Mouse (Mus musculus) MEL (cell line): ENCODE measurements at regions not wholly inside any gene's neighbourhood (a gene's known extent, or its start where the extent isn't known, plus 50 kb on each side); places are given as distances from the start of the nearest gene placed in this dataset.

Experiments
- DNase-seq: peaks from one replicate; pipeline ENCODE4 v3.0.0; 2011; ENCODE audit warnings: low read depth, low spot score
- H3K27ac ChIP-seq: 2 replicates; pipeline ENCODE4 v1.5.1; 2012; ENCODE audit warnings: low read depth, mild to moderate bottlenecking, control low read depth, low read length, moderate library complexity; ENCODE audit not compliant: control insufficient read depth
- H3K27me3 ChIP-seq, 2 experiments: fragments of 150-350 bp in 1 of 2; sonication (generic) in 1 of 2; 2 replicates each; pipeline ENCODE4 v1.6.1; 2012; ENCODE audit warnings: low read length in 2 of 2, mild to moderate bottlenecking in 2 of 2, improper control_type of control experiment in 1 of 2, moderate library complexity in 1 of 2; ENCODE audit not compliant: insufficient read depth in 2 of 2, control insufficient read depth in 1 of 2
- H3K36me3 ChIP-seq, 2 experiments: 2 replicates each; pipeline ENCODE4 v1.6.1; 2012 to 2014; ENCODE audit warnings: low read length in 2 of 2, improper control_type of control experiment in 1 of 2, inconsistent platforms in 1 of 2, mild to moderate bottlenecking in 1 of 2; ENCODE audit not compliant: insufficient read depth in 2 of 2, control insufficient read depth in 1 of 2
- H3K4me1 ChIP-seq, 2 experiments: fragments of 150-350 bp in 1 of 2; sonication (generic) in 1 of 2; 2 replicates each; pipeline ENCODE4 v1.6.1; 2012; ENCODE audit warnings: low read length in 2 of 2, improper control_type of control experiment in 1 of 2, mild to moderate bottlenecking in 1 of 2; ENCODE audit not compliant: insufficient read depth in 2 of 2, control insufficient read depth in 1 of 2
- H3K4me3 ChIP-seq, 2 experiments: fragments of 150-350 bp in 1 of 2; sonication (generic) in 1 of 2; 2 replicates each; pipeline ENCODE4 v1.5.1; 2012; ENCODE audit warnings: low read depth in 2 of 2, low read length in 2 of 2, mild to moderate bottlenecking in 2 of 2, moderate library complexity in 2 of 2, control low read depth in 1 of 2, improper control_type of control experiment in 1 of 2; ENCODE audit not compliant: control insufficient read depth in 1 of 2, insufficient read depth in 1 of 2
- H3K79me2 ChIP-seq: 2 replicates; pipeline ENCODE4 v1.6.1; 2012; ENCODE audit warnings: mild to moderate bottlenecking, low read length, moderate library complexity; ENCODE audit not compliant: control insufficient read depth, poor library complexity, insufficient read depth
- H3K9ac ChIP-seq: 2 replicates; pipeline ENCODE4 v1.6.1; 2012; ENCODE audit warnings: low read depth, mild to moderate bottlenecking, control low read depth, low read length, moderate library complexity; ENCODE audit not compliant: control insufficient read depth, poor library complexity, severe bottlenecking
- H3K9me3 ChIP-seq: fragments of 150-350 bp; sonication (generic); replicated peaks from 2 replicates; pipeline ENCODE4 v1.6.1; 2012; ENCODE audit warnings: mild to moderate bottlenecking, low read length, improper control_type of control experiment, moderate library complexity; ENCODE audit not compliant: insufficient read depth
- BHLHE40 ChIP-seq: IDR thresholded peaks from 2 replicates; pipeline ENCODE4 v1.6.1; 2012; ENCODE audit warnings: low read depth, mild to moderate bottlenecking, inconsistent platforms, low read length, improper control_type of control experiment, borderline replicate concordance
- CHD1 ChIP-seq: IDR thresholded peaks from 2 replicates; pipeline ENCODE4 v1.6.1; 2012; ENCODE audit warnings: low read depth, mild to moderate bottlenecking, inconsistent platforms, low read length, improper control_type of control experiment
- CHD2 ChIP-seq: IDR thresholded peaks from 2 replicates; pipeline ENCODE4 v1.6.1; 2011; ENCODE audit warnings: low read length, improper control_type of control experiment
- CTCF ChIP-seq, 3 experiments: IDR thresholded peaks in 2 of 3; conservative IDR thresholded peaks in 1 of 3; 2 replicates each; pipeline ENCODE4 v1.5.1; 2011 to 2012; ENCODE audit warnings: low read length in 3 of 3, low read depth in 2 of 3, mild to moderate bottlenecking in 2 of 3, improper control_type of control experiment in 1 of 3, inconsistent platforms in 1 of 3, mixed read lengths in 1 of 3, moderate library complexity in 1 of 3; ENCODE audit not compliant: control insufficient read depth in 1 of 3, insufficient read depth in 1 of 3, poor library complexity in 1 of 3, severe bottlenecking in 1 of 3
- E2F4 ChIP-seq: IDR thresholded peaks from 2 replicates; pipeline ENCODE4 v1.6.1; 2011; ENCODE audit warnings: low read depth, low read length, improper control_type of control experiment, borderline replicate concordance
- EP300 ChIP-seq, 2 experiments: IDR thresholded peaks; 2 replicates each; pipeline ENCODE4 v1.6.1; 2011; ENCODE audit warnings: improper control_type of control experiment in 2 of 2, low read length in 2 of 2, low read depth in 1 of 2, mild to moderate bottlenecking in 1 of 2
- ETS1 ChIP-seq: IDR thresholded peaks from 2 replicates; pipeline ENCODE4 v1.6.1; 2012; ENCODE audit warnings: low read depth, mild to moderate bottlenecking, inconsistent platforms, low read length, improper control_type of control experiment, moderate library complexity
- GABPA ChIP-seq: IDR thresholded peaks from 2 replicates; pipeline ENCODE4 v1.6.1; 2012; ENCODE audit warnings: low read depth, mild to moderate bottlenecking, inconsistent platforms, low read length, improper control_type of control experiment, moderate library complexity
- GATA1 ChIP-seq: IDR thresholded peaks from 2 replicates; pipeline ENCODE4 v1.6.1; 2011; ENCODE audit warnings: low read depth, low read length, improper control_type of control experiment
- HCFC1 ChIP-seq: IDR thresholded peaks from 2 replicates; pipeline ENCODE4 v1.6.1; 2012; ENCODE audit warnings: low read depth, mild to moderate bottlenecking, inconsistent platforms, low read length, improper control_type of control experiment, moderate library complexity
- JUND ChIP-seq: IDR thresholded peaks from 2 replicates; pipeline ENCODE4 v1.6.1; 2011; ENCODE audit warnings: low read depth, mild to moderate bottlenecking, improper control_type of control experiment, low read length
- KAT2A ChIP-seq: conservative IDR thresholded peaks from 2 replicates; pipeline ENCODE4 v1.6.1; 2012; ENCODE audit warnings: low read depth, low read length, improper control_type of control experiment, inconsistent platforms
- MYB ChIP-seq: IDR thresholded peaks from 2 replicates; pipeline ENCODE4 v1.6.1; 2011; ENCODE audit warnings: mild to moderate bottlenecking, low read depth, low read length, improper control_type of control experiment
- MYC ChIP-seq: IDR thresholded peaks from 2 replicates; pipeline ENCODE4 v1.6.1; 2011; ENCODE audit warnings: low read depth, mild to moderate bottlenecking, low read length, improper control_type of control experiment, moderate library complexity
- NELFE ChIP-seq: IDR thresholded peaks from 2 replicates; pipeline ENCODE4 v1.6.1; 2011; ENCODE audit warnings: low read depth, low read length, improper control_type of control experiment
- NRF1 ChIP-seq: IDR thresholded peaks from 2 replicates; pipeline ENCODE4 v1.6.1; 2014; ENCODE audit warnings: low read depth, mild to moderate bottlenecking, inconsistent platforms, low read length, improper control_type of control experiment, moderate library complexity; ENCODE audit not compliant: poor library complexity, insufficient read depth, severe bottlenecking
- POLR2A ChIP-seq, 2 experiments: IDR thresholded peaks; 2 replicates each; pipeline ENCODE4 v1.6.1; 2011 to 2012; ENCODE audit warnings: low read length in 2 of 2, mild to moderate bottlenecking in 2 of 2, control low read depth in 1 of 2, improper control_type of control experiment in 1 of 2, low read depth in 1 of 2, moderate library complexity in 1 of 2; ENCODE audit not compliant: control insufficient read depth in 1 of 2, insufficient read depth in 1 of 2, poor library complexity in 1 of 2
- RCOR1 ChIP-seq: IDR thresholded peaks from 2 replicates; pipeline ENCODE4 v1.6.1; 2012; ENCODE audit warnings: low read depth, mild to moderate bottlenecking, inconsistent platforms, low read length, improper control_type of control experiment
- SIN3A ChIP-seq: IDR thresholded peaks from 2 replicates; pipeline ENCODE4 v1.6.1; 2012; ENCODE audit warnings: low read length, improper control_type of control experiment, inconsistent platforms
- SMC3 ChIP-seq: IDR thresholded peaks from 2 replicates; pipeline ENCODE4 v1.6.1; 2011; ENCODE audit warnings: low read depth, low read length, improper control_type of control experiment
- TAL1 ChIP-seq: IDR thresholded peaks from 2 replicates; pipeline ENCODE4 v1.6.1; 2012; ENCODE audit warnings: mild to moderate bottlenecking, inconsistent platforms, low read length, moderate library complexity, mixed read lengths
- TBP ChIP-seq: IDR thresholded peaks from 2 replicates; pipeline ENCODE4 v1.8.0; 2011; ENCODE audit warnings: low read depth, low read length, improper control_type of control experiment
- UBTF ChIP-seq: IDR thresholded peaks from 2 replicates; pipeline ENCODE4 v1.6.1; 2012; ENCODE audit warnings: low read depth, mild to moderate bottlenecking, inconsistent platforms, low read length, improper control_type of control experiment, moderate library complexity, borderline replicate concordance; ENCODE audit not compliant: insufficient read depth
- USF2 ChIP-seq, 2 experiments: IDR thresholded peaks; 2 replicates each; pipeline ENCODE4 v1.6.1; 2011 to 2012; ENCODE audit warnings: improper control_type of control experiment in 2 of 2, low read length in 2 of 2, borderline replicate concordance in 1 of 2, inconsistent platforms in 1 of 2, low read depth in 1 of 2, mild to moderate bottlenecking in 1 of 2; ENCODE audit not compliant: insufficient read depth in 1 of 2
- ZC3H11A ChIP-seq: IDR thresholded peaks from 2 replicates; pipeline ENCODE4 v1.6.1; 2012; ENCODE audit warnings: low read depth, mild to moderate bottlenecking, inconsistent platforms, low read length, improper control_type of control experiment
- ZKSCAN1 ChIP-seq: IDR thresholded peaks from 2 replicates; pipeline ENCODE4 v1.6.1; 2012; ENCODE audit warnings: low read depth, mild to moderate bottlenecking, inconsistent platforms, low read length, improper control_type of control experiment, moderate library complexity
- ZMIZ1 ChIP-seq: IDR thresholded peaks from 2 replicates; pipeline ENCODE4 v1.6.1; 2012; ENCODE audit warnings: low read depth, mild to moderate bottlenecking, inconsistent platforms, low read length, improper control_type of control experiment, moderate library complexity
- ZNF384 ChIP-seq: IDR thresholded peaks from 2 replicates; pipeline ENCODE4 v1.6.1; 2012; ENCODE audit warnings: low read depth, mild to moderate bottlenecking, inconsistent platforms, low read length, improper control_type of control experiment

- Histone ChIP-seq H3K27me3 (no peaks in the 10 kb centered on the region), H3K27ac (no peak overlapping the region), H3K9me3 (no peaks in the 10 kb centered on the region), H3K9ac (no peak overlapping the region), H3K4me1 (peaks cover 0 to 2% of the 10 kb centered on the region in 2 experiments; a peak in 1 of 4 replicates), H3K4me3 (no peak overlapping the region), H3K36me3 (peaks cover 0 to 2% of the 10 kb centered on the region in 2 experiments; a peak in 1 of 4 replicates), H3K79me2 (no peaks in the 10 kb centered on the region)
- TF ChIP-seq USF2 (IDR thresholded peaks at IDR 0.05; ENCODE audit: borderline replicate concordance in 1 of 2, insufficient read depth in 1 of 2, low read depth in 1 of 2, low read length in 2 of 2) (no peak), NELFE (no peak), EP300 (IDR thresholded peaks at IDR 0.05; ENCODE audit: low read depth in 1 of 2, low read length in 2 of 2) (no peak), ZC3H11A (no peak), NRF1 (no peak), E2F4 (no peak), BHLHE40 (no peak), ZMIZ1 (no peak), MYB (no peak), HCFC1 (no peak), JUND (no peak), SIN3A (no peak), SMC3 (no peak), TBP (no peak), ZNF384 (no peak), MYC (no peak), GABPA (no peak), POLR2A (IDR thresholded peaks at IDR 0.05; ENCODE audit: control insufficient read depth in 1 of 2, insufficient read depth in 1 of 2, low read depth in 1 of 2, low read length in 2 of 2, poor library complexity in 1 of 2) (no peak), RCOR1 (no peak)
- DNase-seq, result no peak
Observed at GRCm38 (mm10) chr3:23138932-23139331, 1062.5 kb downstream of the Tbl1xr1 start.

DNA sequence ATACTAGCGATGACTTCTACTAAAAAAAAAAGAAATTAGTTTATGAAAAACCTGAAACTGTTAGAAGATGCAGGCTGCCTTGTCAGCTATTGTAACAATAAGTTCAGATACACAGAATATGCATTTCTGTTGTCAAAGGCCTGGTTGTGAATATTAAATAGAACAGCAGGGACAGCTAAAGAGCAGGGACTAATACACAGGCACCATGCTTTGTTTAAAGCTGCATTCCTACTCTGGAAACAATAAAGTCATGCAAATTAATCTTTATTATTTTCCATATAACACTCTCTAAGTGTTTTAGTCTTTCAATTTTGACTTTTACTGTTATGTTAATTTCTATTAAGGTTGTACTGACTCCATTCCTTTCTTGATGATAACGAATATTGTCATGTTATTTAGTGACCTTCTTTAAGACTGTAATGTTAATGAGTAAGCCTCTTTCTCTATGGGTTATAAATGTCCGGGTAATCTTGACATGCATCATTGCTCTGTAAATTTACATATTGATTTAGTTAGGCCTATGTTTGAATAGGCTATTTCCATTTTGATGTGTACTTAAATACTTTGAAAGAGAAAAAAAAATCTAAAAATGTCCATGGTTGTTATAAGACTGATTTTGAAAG is 1088.5 kb downstream of the Tbl1xr1 start:
- H3K4me1 ChIP-seq, result no peaks in the 10 kb centered on the region
- H3K9me3 ChIP-seq, result no peaks in the 10 kb centered on the region
- H3K27ac ChIP-seq, result no peak overlapping the region
- H3K36me3 ChIP-seq, result no peaks in the 10 kb centered on the region
- no peak for DNase-seq
- TF ChIP-seq POLR2A (IDR thresholded peaks at IDR 0.05; ENCODE audit: control insufficient read depth in 1 of 2, insufficient read depth in 1 of 2, low read depth in 1 of 2, low read length in 2 of 2, poor library complexity in 1 of 2) (no peak), TBP (no peak), NRF1 (no peak), ETS1 (no peak), UBTF (no peak), E2F4 (no peak), GATA1 (no peak), KAT2A (no peak), TAL1 (no peak), CHD2 (no peak), CHD1 (no peak), JUND (no peak), ZKSCAN1 (no peak), SMC3 (no peak), NELFE (no peak), CTCF (IDR thresholded peaks at IDR 0.05 in 2 of 3, conservative IDR thresholded peaks at IDR 0.05 in 1 of 3; ENCODE audit: control insufficient read depth in 1 of 3, insufficient read depth in 1 of 3, low read depth in 2 of 3, low read length in 3 of 3, poor library complexity in 1 of 3, severe bottlenecking in 1 of 3) (no peak), EP300 (IDR thresholded peaks at IDR 0.05; ENCODE audit: low read depth in 1 of 2, low read length in 2 of 2) (no peak)
- no peak overlapping the region for H3K9ac ChIP-seq
- H3K79me2 ChIP-seq, result no peaks in the 10 kb centered on the region
- H3K4me3 ChIP-seq, result no peak overlapping the region
- H3K27me3 ChIP-seq, result no peaks in the 10 kb centered on the region
